Mouse (Mus musculus) bone marrow macrophage, adult 2 months (primary cell): Measurements from ENCODE around the gene Tmem132c. TPM values are rescaled to one million over a fixed set of nuclear protein-coding genes. Genes with fewer than 3 reads are reported as not detected.

ENCODE experiments used
- H3K27ac ChIP-seq: 2 replicates; pipeline ENCODE4 v1.5.1; 2012; ENCODE audit warnings: low read depth, low read length; ENCODE audit not compliant: insufficient read depth
- H3K4me1 ChIP-seq: 2 replicates; pipeline ENCODE4 v1.6.1; 2012; ENCODE audit warnings: low read length; ENCODE audit not compliant: control insufficient read depth, insufficient read depth
- H3K4me3 ChIP-seq: 2 replicates; pipeline ENCODE4 v1.5.1; 2012; ENCODE audit warnings: mild to moderate bottlenecking, low read length, moderate library complexity; ENCODE audit not compliant: insufficient read depth
- CTCF ChIP-seq: IDR thresholded peaks from 2 replicates; pipeline ENCODE4 v1.5.1; 2012; ENCODE audit warnings: low read depth, mild to moderate bottlenecking, low read length, moderate library complexity
- POLR2A ChIP-seq: IDR thresholded peaks from 2 replicates; pipeline ENCODE4 v1.6.1; 2012; ENCODE audit warnings: mild to moderate bottlenecking, low read depth, low read length, borderline replicate concordance
- polyA plus RNA-seq: library from polyadenylated mRNA; stranded (reverse); fragments of >200 nt; gene quantifications from 2 replicates; pipeline ENCODE4 v1.2.4, GENCODE M21; 2012; ENCODE audit not compliant: missing spikeins, insufficient read depth, insufficient read length

The Tmem132c gene
- polyA plus RNA-seq, 1 experiment, result not detected

GRCm38 (mm10) chr5:127391187-127391586 is 149.6 kb downstream of the Tmem132c start:
- no peak for TF ChIP-seq POLR2A
- no peak for TF ChIP-seq CTCF
- Histone ChIP-seq H3K4me1 (no peaks in the 10 kb centered on the region), H3K4me3 (no peak overlapping the region)

GRCm38 (mm10) chr5:127396889-127397288 is 155.3 kb downstream of the Tmem132c start:
- H3K27ac ChIP-seq, result no peak overlapping the region
- H3K4me3 ChIP-seq, result no peak overlapping the region
- TF ChIP-seq POLR2A (no peak), CTCF (no peak)

More at GRCm38 (mm10) chr5:127391187-127391586, 149.6 kb downstream of the Tmem132c start:
- H3K27ac ChIP-seq, result no peak overlapping the region

GRCm38 (mm10) chr5:127398010-127398409 is 156.4 kb downstream of the Tmem132c start:
- Histone ChIP-seq H3K4me3 (no peak overlapping the region), H3K4me1 (no peaks in the 10 kb centered on the region), H3K27ac (no peak overlapping the region)
- TF ChIP-seq CTCF, result no peak
- TF ChIP-seq POLR2A, result no peak

More at GRCm38 (mm10) chr5:127396889-127397288, 155.3 kb downstream of the Tmem132c start:
- no peaks in the 10 kb centered on the region for H3K4me1 ChIP-seq

- no peak for TF ChIP-seq POLR2A
- no peak for TF ChIP-seq CTCF
- Histone ChIP-seq H3K27ac (no peak overlapping the region), H3K4me3 (no peak overlapping the region), H3K4me1 (no peaks in the 10 kb centered on the region)
Measured at GRCm38 (mm10) chr5:127405391-127406000, 163.9 kb downstream of the Tmem132c start.

GRCm38 (mm10) chr5:127406014-127406655 is 164.5 kb downstream of the Tmem132c start:
- TF ChIP-seq CTCF (no peak), POLR2A (no peak)
- Histone ChIP-seq H3K4me3 (no peak overlapping the region), H3K4me1 (no peaks in the 10 kb centered on the region)

GRCm38 (mm10) chr5:127416536-127416935 is 174.9 kb downstream of the Tmem132c start:
- no peaks in the 10 kb centered on the region for H3K4me1 ChIP-seq
- TF ChIP-seq CTCF (no peak), POLR2A (no peak)
- H3K4me3 ChIP-seq, result no peak overlapping the region
- no peak overlapping the region for H3K27ac ChIP-seq

More at GRCm38 (mm10) chr5:127406014-127406655, 164.5 kb downstream of the Tmem132c start:
- H3K27ac ChIP-seq, result no peak overlapping the region

- H3K4me3 ChIP-seq, result no peak overlapping the region
Measured at GRCm38 (mm10) chr5:127423936-127424335, 182.3 kb downstream of the Tmem132c start.

GRCm38 (mm10) chr5:127429124-127429523 is 187.5 kb downstream of the Tmem132c start:
- no peaks in the 10 kb centered on the region for H3K4me1 ChIP-seq
- TF ChIP-seq POLR2A (no peak), CTCF (no peak)
- no peak overlapping the region for H3K4me3 ChIP-seq
- H3K27ac ChIP-seq, result no peak overlapping the region

More at GRCm38 (mm10) chr5:127423936-127424335, 182.3 kb downstream of the Tmem132c start:
- Histone ChIP-seq H3K27ac (no peak overlapping the region), H3K4me1 (no peaks in the 10 kb centered on the region)
- TF ChIP-seq CTCF (no peak), POLR2A (no peak)

- no peaks in the 10 kb centered on the region for H3K4me1 ChIP-seq
- no peak overlapping the region for H3K27ac ChIP-seq
- TF ChIP-seq POLR2A (no peak), CTCF (no peak)
- H3K4me3 ChIP-seq, result no peak overlapping the region
Measured at GRCm38 (mm10) chr5:127431561-127431960, 190.0 kb downstream of the Tmem132c start.

- Histone ChIP-seq H3K4me1 (no peaks in the 10 kb centered on the region), H3K27ac (no peak overlapping the region), H3K4me3 (no peak overlapping the region)
- TF ChIP-seq CTCF, result no peak
- TF ChIP-seq POLR2A, result no peak
Measured at GRCm38 (mm10) chr5:127436836-127437235, 195.2 kb downstream of the Tmem132c start.
